Mouse (Mus musculus) G1E (cell line): ENCODE measurements around the gene Bbof1.

Source experiments
- CTCF ChIP-seq: IDR thresholded peaks from 2 replicates; pipeline ENCODE4 v1.5.1; 2012; ENCODE audit warnings: low read depth, low read length, inconsistent platforms, mixed read lengths
- GATA1 ChIP-seq: IDR thresholded peaks from 2 replicates; pipeline ENCODE4 v1.6.1; 2012; ENCODE audit warnings: borderline replicate concordance, low read length, inconsistent platforms, mixed read lengths
- GATA2 ChIP-seq: IDR thresholded peaks from 2 replicates; pipeline ENCODE4 v1.6.1; 2012; ENCODE audit warnings: low read depth, low read length, inconsistent platforms, borderline replicate concordance
- TAL1 ChIP-seq: conservative IDR thresholded peaks from 2 replicates; pipeline ENCODE4 v1.6.1; 2012; ENCODE audit warnings: low read depth, low read length, inconsistent platforms, mixed read lengths

GRCm38 (mm10) chr12:84456911-84457310 lies 48.0 kb downstream of the Bbof1 start:
- TF ChIP-seq CTCF, result no peak
- no peak for TF ChIP-seq TAL1
- TF ChIP-seq GATA1, result no peak
- TF ChIP-seq GATA2, result no peak
